Mouse (Mus musculus) MEL (cell line): Measurements from ENCODE around the gene B3gnt4. TPM values are rescaled to one million over a fixed set of nuclear protein-coding genes. Genes with fewer than 3 reads are reported as not detected.

Source experiments
- DNase-seq: peaks from one replicate; pipeline ENCODE4 v3.0.0; 2011; ENCODE audit warnings: low read depth, low spot score
- H3K27ac ChIP-seq: 2 replicates; pipeline ENCODE4 v1.5.1; 2012; ENCODE audit warnings: low read depth, mild to moderate bottlenecking, control low read depth, low read length, moderate library complexity; ENCODE audit not compliant: control insufficient read depth
- H3K27me3 ChIP-seq, 2 experiments: fragments of 150-350 bp in 1 of 2; sonication (generic) in 1 of 2; 2 replicates each; pipeline ENCODE4 v1.6.1; 2012; ENCODE audit warnings: low read length in 2 of 2, mild to moderate bottlenecking in 2 of 2, improper control_type of control experiment in 1 of 2, moderate library complexity in 1 of 2; ENCODE audit not compliant: insufficient read depth in 2 of 2, control insufficient read depth in 1 of 2
- H3K36me3 ChIP-seq, 2 experiments: 2 replicates each; pipeline ENCODE4 v1.6.1; 2012 to 2014; ENCODE audit warnings: low read length in 2 of 2, improper control_type of control experiment in 1 of 2, inconsistent platforms in 1 of 2, mild to moderate bottlenecking in 1 of 2; ENCODE audit not compliant: insufficient read depth in 2 of 2, control insufficient read depth in 1 of 2
- H3K4me1 ChIP-seq, 2 experiments: fragments of 150-350 bp in 1 of 2; sonication (generic) in 1 of 2; 2 replicates each; pipeline ENCODE4 v1.6.1; 2012; ENCODE audit warnings: low read length in 2 of 2, improper control_type of control experiment in 1 of 2, mild to moderate bottlenecking in 1 of 2; ENCODE audit not compliant: insufficient read depth in 2 of 2, control insufficient read depth in 1 of 2
- H3K4me3 ChIP-seq, 2 experiments: fragments of 150-350 bp in 1 of 2; sonication (generic) in 1 of 2; 2 replicates each; pipeline ENCODE4 v1.5.1; 2012; ENCODE audit warnings: low read depth in 2 of 2, low read length in 2 of 2, mild to moderate bottlenecking in 2 of 2, moderate library complexity in 2 of 2, control low read depth in 1 of 2, improper control_type of control experiment in 1 of 2; ENCODE audit not compliant: control insufficient read depth in 1 of 2, insufficient read depth in 1 of 2
- H3K79me2 ChIP-seq: 2 replicates; pipeline ENCODE4 v1.6.1; 2012; ENCODE audit warnings: mild to moderate bottlenecking, low read length, moderate library complexity; ENCODE audit not compliant: control insufficient read depth, poor library complexity, insufficient read depth
- H3K9ac ChIP-seq: 2 replicates; pipeline ENCODE4 v1.6.1; 2012; ENCODE audit warnings: low read depth, mild to moderate bottlenecking, control low read depth, low read length, moderate library complexity; ENCODE audit not compliant: control insufficient read depth, poor library complexity, severe bottlenecking
- H3K9me3 ChIP-seq: fragments of 150-350 bp; sonication (generic); replicated peaks from 2 replicates; pipeline ENCODE4 v1.6.1; 2012; ENCODE audit warnings: mild to moderate bottlenecking, low read length, improper control_type of control experiment, moderate library complexity; ENCODE audit not compliant: insufficient read depth
- BHLHE40 ChIP-seq: IDR thresholded peaks from 2 replicates; pipeline ENCODE4 v1.6.1; 2012; ENCODE audit warnings: low read depth, mild to moderate bottlenecking, inconsistent platforms, low read length, improper control_type of control experiment, borderline replicate concordance
- CTCF ChIP-seq, 3 experiments: IDR thresholded peaks in 2 of 3; conservative IDR thresholded peaks in 1 of 3; 2 replicates each; pipeline ENCODE4 v1.5.1; 2011 to 2012; ENCODE audit warnings: low read length in 3 of 3, low read depth in 2 of 3, mild to moderate bottlenecking in 2 of 3, improper control_type of control experiment in 1 of 3, inconsistent platforms in 1 of 3, mixed read lengths in 1 of 3, moderate library complexity in 1 of 3; ENCODE audit not compliant: control insufficient read depth in 1 of 3, insufficient read depth in 1 of 3, poor library complexity in 1 of 3, severe bottlenecking in 1 of 3
- ELF1 ChIP-seq: IDR thresholded peaks from 2 replicates; pipeline ENCODE4 v1.6.1; 2014; ENCODE audit warnings: low read depth, mild to moderate bottlenecking, inconsistent platforms, low read length, improper control_type of control experiment, moderate library complexity
- EP300 ChIP-seq, 2 experiments: IDR thresholded peaks; 2 replicates each; pipeline ENCODE4 v1.6.1; 2011; ENCODE audit warnings: improper control_type of control experiment in 2 of 2, low read length in 2 of 2, low read depth in 1 of 2, mild to moderate bottlenecking in 1 of 2
- GABPA ChIP-seq: IDR thresholded peaks from 2 replicates; pipeline ENCODE4 v1.6.1; 2012; ENCODE audit warnings: low read depth, mild to moderate bottlenecking, inconsistent platforms, low read length, improper control_type of control experiment, moderate library complexity
- JUND ChIP-seq: IDR thresholded peaks from 2 replicates; pipeline ENCODE4 v1.6.1; 2011; ENCODE audit warnings: low read depth, mild to moderate bottlenecking, improper control_type of control experiment, low read length
- MAFK ChIP-seq: IDR thresholded peaks from 2 replicates; pipeline ENCODE4 v1.6.1; 2011; ENCODE audit warnings: low read depth, mild to moderate bottlenecking, low read length, improper control_type of control experiment, borderline replicate concordance
- MAX ChIP-seq: IDR thresholded peaks from 2 replicates; pipeline ENCODE4 v1.6.1; 2011; ENCODE audit warnings: low read length, improper control_type of control experiment
- MEF2A ChIP-seq: IDR thresholded peaks from 2 replicates; pipeline ENCODE4 v1.6.1; 2014; ENCODE audit warnings: low read depth, mild to moderate bottlenecking, inconsistent platforms, low read length, improper control_type of control experiment; ENCODE audit not compliant: poor library complexity, insufficient replicate concordance, severe bottlenecking; ENCODE audit errors: extremely low read depth
- MYC ChIP-seq: IDR thresholded peaks from 2 replicates; pipeline ENCODE4 v1.6.1; 2011; ENCODE audit warnings: low read depth, mild to moderate bottlenecking, low read length, improper control_type of control experiment, moderate library complexity
- NRF1 ChIP-seq: IDR thresholded peaks from 2 replicates; pipeline ENCODE4 v1.6.1; 2014; ENCODE audit warnings: low read depth, mild to moderate bottlenecking, inconsistent platforms, low read length, improper control_type of control experiment, moderate library complexity; ENCODE audit not compliant: poor library complexity, insufficient read depth, severe bottlenecking
- POLR2A ChIP-seq, 2 experiments: IDR thresholded peaks; 2 replicates each; pipeline ENCODE4 v1.6.1; 2011 to 2012; ENCODE audit warnings: low read length in 2 of 2, mild to moderate bottlenecking in 2 of 2, control low read depth in 1 of 2, improper control_type of control experiment in 1 of 2, low read depth in 1 of 2, moderate library complexity in 1 of 2; ENCODE audit not compliant: control insufficient read depth in 1 of 2, insufficient read depth in 1 of 2, poor library complexity in 1 of 2
- RAD21 ChIP-seq: IDR thresholded peaks from 2 replicates; pipeline ENCODE4 v1.6.1; 2011; ENCODE audit warnings: mild to moderate bottlenecking, low read depth, low read length, improper control_type of control experiment
- SMC3 ChIP-seq: IDR thresholded peaks from 2 replicates; pipeline ENCODE4 v1.6.1; 2011; ENCODE audit warnings: low read depth, low read length, improper control_type of control experiment
- TAL1 ChIP-seq: IDR thresholded peaks from 2 replicates; pipeline ENCODE4 v1.6.1; 2012; ENCODE audit warnings: mild to moderate bottlenecking, inconsistent platforms, low read length, moderate library complexity, mixed read lengths
- TBP ChIP-seq: IDR thresholded peaks from 2 replicates; pipeline ENCODE4 v1.8.0; 2011; ENCODE audit warnings: low read depth, low read length, improper control_type of control experiment
- USF2 ChIP-seq, 2 experiments: IDR thresholded peaks; 2 replicates each; pipeline ENCODE4 v1.6.1; 2011 to 2012; ENCODE audit warnings: improper control_type of control experiment in 2 of 2, low read length in 2 of 2, borderline replicate concordance in 1 of 2, inconsistent platforms in 1 of 2, low read depth in 1 of 2, mild to moderate bottlenecking in 1 of 2; ENCODE audit not compliant: insufficient read depth in 1 of 2
- ZC3H11A ChIP-seq: IDR thresholded peaks from 2 replicates; pipeline ENCODE4 v1.6.1; 2012; ENCODE audit warnings: low read depth, mild to moderate bottlenecking, inconsistent platforms, low read length, improper control_type of control experiment
- ZNF384 ChIP-seq: IDR thresholded peaks from 2 replicates; pipeline ENCODE4 v1.6.1; 2012; ENCODE audit warnings: low read depth, mild to moderate bottlenecking, inconsistent platforms, low read length, improper control_type of control experiment
- polyA plus RNA-seq, 2 experiments: library from polyadenylated mRNA; stranded (reverse) in 1 of 2; unstranded in 1 of 2; fragments of >175 nt in 1 of 2; fragments of >200 nt in 1 of 2; gene quantifications; 2 replicates each; pipeline versions ENCODE4 v1.2.1 to v1.2.4; 2012; ENCODE audit warnings: low replicate concordance in 2 of 2, low read depth in 1 of 2; ENCODE audit not compliant: insufficient read length in 2 of 2, insufficient read depth in 1 of 2, missing spikeins in 1 of 2
- total RNA-seq: library from RNA; depleted of rRNA; stranded (reverse); fragments of 300-350 nt; gene quantifications from 2 replicates; pipeline ENCODE4 v1.2.3, GENCODE M21; 2012

The B3gnt4 gene
- total and polyA plus RNA-seq, 3 experiments, result 0.25 to 0.39 TPM; not detected in 1

DNA sequence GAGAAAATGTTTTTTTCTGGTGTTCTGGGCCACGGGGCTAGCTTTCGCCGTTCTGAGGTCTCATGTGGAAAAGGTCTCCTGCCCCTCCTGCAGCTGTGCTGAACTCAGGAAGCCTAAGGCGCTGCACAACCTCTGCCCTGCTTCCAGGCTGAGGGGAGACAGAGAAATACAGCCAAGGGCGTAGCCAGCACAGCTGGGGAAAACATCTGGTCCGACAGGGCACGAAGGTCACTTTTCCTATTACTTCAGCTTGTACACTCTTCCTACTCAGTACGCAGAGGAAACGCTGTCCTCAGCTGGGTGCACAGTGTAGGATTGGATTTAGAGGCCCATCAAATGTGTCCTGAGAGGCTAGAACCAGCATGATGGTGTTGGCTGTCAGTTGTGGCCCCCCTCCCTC lies 20.3 kb upstream of the B3gnt4 start:
- H3K4me1 ChIP-seq, result no peaks in the 10 kb centered on the region
- no peak overlapping the region for H3K9ac ChIP-seq
- H3K27ac ChIP-seq, result no peak overlapping the region
- H3K36me3 ChIP-seq, result no peaks in the 10 kb centered on the region
- no peaks in the 10 kb centered on the region for H3K79me2 ChIP-seq
- no peaks in the 10 kb centered on the region; a peak in 2 of 4 replicates for H3K27me3 ChIP-seq
- H3K9me3 ChIP-seq, result no peaks in the 10 kb centered on the region
- H3K4me3 ChIP-seq, result no peak overlapping the region
- TF ChIP-seq JUND, result no peak
- no peak for TF ChIP-seq ELF1
- TF ChIP-seq TAL1, result no peak
- no peak for TF ChIP-seq NRF1
- TF ChIP-seq GABPA, result no peak
- no peak for TF ChIP-seq MAFK
- TF ChIP-seq ZC3H11A, result no peak
- no peak for TF ChIP-seq MAX
- TF ChIP-seq ZNF384, result no peak
- no peak for TF ChIP-seq BHLHE40
- no peak for TF ChIP-seq TBP
- TF ChIP-seq MEF2A, result no peak
- TF ChIP-seq MYC, result no peak
- TF ChIP-seq USF2 (IDR thresholded peaks at IDR 0.05; ENCODE audit: borderline replicate concordance in 1 of 2, insufficient read depth in 1 of 2, low read depth in 1 of 2, low read length in 2 of 2), result no peak
- no peak for DNase-seq

- TF ChIP-seq RAD21, result peak; percentile 82
- TF ChIP-seq EP300 (IDR thresholded peaks at IDR 0.05; ENCODE audit: low read depth in 1 of 2, low read length in 2 of 2), result no peak
- no peak for TF ChIP-seq POLR2A (IDR thresholded peaks at IDR 0.05; ENCODE audit: control insufficient read depth in 1 of 2, insufficient read depth in 1 of 2, low read depth in 1 of 2, low read length in 2 of 2, poor library complexity in 1 of 2)
- TF ChIP-seq SMC3, result peak; percentile 70
- no peak for TF ChIP-seq MYC
- TF ChIP-seq ZC3H11A, result peak; percentile 71
- peak; percentile 51 to 77 (median 57) for TF ChIP-seq CTCF (IDR thresholded peaks at IDR 0.05 in 2 of 3, conservative IDR thresholded peaks at IDR 0.05 in 1 of 3; ENCODE audit: control insufficient read depth in 1 of 3, insufficient read depth in 1 of 3, low read depth in 2 of 3, low read length in 3 of 3, poor library complexity in 1 of 3, severe bottlenecking in 1 of 3)
- no peaks in the 10 kb centered on the region for H3K9me3 ChIP-seq
- H3K4me3 ChIP-seq, result no peak overlapping the region
- DNase-seq, result peak; percentile 56
- H3K36me3 ChIP-seq, result no peaks in the 10 kb centered on the region
- H3K9ac ChIP-seq, result no peak overlapping the region
- no peak overlapping the region for H3K27ac ChIP-seq
- no peaks in the 10 kb centered on the region for H3K79me2 ChIP-seq
- no peaks in the 10 kb centered on the region for H3K27me3 ChIP-seq
- peaks cover 0 to 4% of the 10 kb centered on the region in 2 experiments; a peak in 1 of 4 replicates for H3K4me1 ChIP-seq
Measured at GRCm38 (mm10) chr5:123499717-123500116, 10.5 kb upstream of the B3gnt4 start.
